Mouse (Mus musculus) small intestine, adult 2 months (tissue): ENCODE measurements around the gene Mast4.

Experiments
- CTCF ChIP-seq: fragments of 200-500 bp; IDR thresholded peaks from 2 replicates; pipeline ENCODE4 v1.5.1; 2012; ENCODE audit warnings: low read depth, mild to moderate bottlenecking, control low read depth, inconsistent platforms, low read length, moderate library complexity, mixed read lengths; ENCODE audit not compliant: insufficient replicate concordance, insufficient read length; ENCODE audit errors: extremely low read depth
- POLR2A ChIP-seq: fragments of 200-500 bp; IDR thresholded peaks from 2 replicates; pipeline ENCODE4 v1.6.1; 2012; ENCODE audit warnings: low read depth, mild to moderate bottlenecking, control low read depth, inconsistent platforms, low read length, moderate library complexity

DNA sequence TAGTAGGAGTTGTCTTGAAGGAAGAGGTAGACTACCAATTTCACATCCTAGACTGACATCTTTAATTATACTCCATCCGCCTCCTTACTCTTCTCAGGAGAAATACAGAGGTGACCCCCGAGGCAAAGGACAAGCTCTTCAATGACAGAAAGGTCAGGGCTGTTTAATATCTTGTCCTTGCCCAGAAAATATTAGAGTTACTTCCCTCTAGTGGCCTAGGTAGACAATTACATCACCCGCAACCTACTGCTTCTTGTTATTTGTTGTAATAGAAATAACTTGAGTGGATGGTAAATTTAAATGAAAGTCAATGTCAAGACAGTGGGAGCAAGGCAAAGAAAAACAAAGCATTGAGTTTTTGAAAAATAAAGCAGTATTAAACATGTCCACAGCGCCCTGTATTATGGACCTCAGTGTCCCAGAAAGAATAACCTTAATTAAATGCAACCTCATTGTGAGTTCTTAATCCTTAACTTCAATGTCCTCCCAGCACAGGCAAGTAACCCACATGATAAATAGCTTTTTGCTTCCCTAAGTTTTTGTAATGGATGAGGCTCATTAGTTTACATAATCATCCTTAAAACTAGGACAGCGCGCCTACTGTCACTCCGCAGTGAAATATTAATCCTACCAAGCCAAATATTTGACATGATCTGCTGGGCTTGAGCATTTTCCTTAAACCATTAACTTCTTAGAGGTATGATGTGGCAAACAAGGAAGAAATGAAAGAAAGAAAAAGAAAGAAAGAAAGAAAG is 408.3 kb downstream of the Mast4 start:
- no peak for TF ChIP-seq CTCF
- no peak for TF ChIP-seq POLR2A
